9 mouse cellular contexts compared by ENCODE assay signal in the genomic region with DNA sequence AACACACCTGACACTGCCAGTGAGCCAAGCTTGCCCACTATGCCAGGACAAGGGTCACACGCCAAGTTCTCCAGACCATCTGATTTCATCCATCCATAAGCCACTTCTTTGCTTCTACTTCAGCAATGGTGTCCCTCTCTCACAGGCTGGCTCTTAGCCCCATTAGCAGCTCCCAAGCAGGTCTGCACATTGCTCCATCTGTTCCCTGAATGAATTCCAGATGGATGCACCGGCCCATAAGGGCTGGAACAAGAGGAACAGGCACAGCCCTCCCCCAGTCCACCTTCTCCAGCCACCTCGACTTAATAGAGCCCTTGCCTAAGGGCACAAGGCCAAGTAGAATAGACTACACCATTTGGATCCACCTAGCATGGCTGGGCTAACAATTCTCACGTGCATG.
DNase-seq lines count a peak whose midpoint lies in the region; ATAC-seq and TF ChIP-seq lines count a peak whose summit lies in the region.
"Had no signal": no experiment of that assay in that cellular context is flagged by ENCODE, and none has a peak within 500 bp of the region (broad histone marks: within the 10 kb centered on the region; RNA-seq: fewer than 3 reads in every experiment).

No protein-coding gene starts in this region.

- no peak overlapping the region for H3K4me3 ChIP-seq in midbrain, postnatal 0 days (ENCODE audit: low read depth, low read length)
- no peak overlapping the region for H3K4me3 ChIP-seq in midbrain, embryonic 11.5 days (ENCODE audit: low read depth, low read length)

- no peaks in the 10 kb centered on the region for H3K9me3 ChIP-seq in midbrain, postnatal 0 days (ENCODE audit: low read length)
- no peaks in the 10 kb centered on the region for H3K9me3 ChIP-seq in midbrain, embryonic 11.5 days (ENCODE audit: control insufficient read depth, low read length)

- H3K4me2 ChIP-seq in midbrain, postnatal 0 days (ENCODE audit: low read depth, low read length, poor library complexity, severe bottlenecking) = no peak overlapping the region
- no peak overlapping the region for H3K4me2 ChIP-seq in midbrain, embryonic 11.5 days
- H3K4me2 ChIP-seq: lung, embryonic 14.5 days had no signal

- TF ChIP-seq CTCF in midbrain, postnatal 0 days (IDR thresholded peaks at IDR 0.05) = no peak

- ATAC-seq in midbrain, postnatal 0 days (ENCODE audit: low FRiP score) = no peak
- ATAC-seq in midbrain, embryonic 11.5 days (ENCODE audit: low FRiP score) = no peak

- WGBS in midbrain, postnatal 0 days = 76% methylated on average over 4 of the region's 4 CpGs
- 73% methylated on average over 4 of the region's 4 CpGs for WGBS in midbrain, embryonic 11.5 days

- H3K4me1 ChIP-seq in midbrain, postnatal 0 days (ENCODE audit: insufficient read depth, low read length) = peaks cover 4% of the 10 kb centered on the region; the same call in 1 of the 2 replicates
- no peaks in the 10 kb centered on the region for H3K4me1 ChIP-seq in midbrain, embryonic 11.5 days (ENCODE audit: control insufficient read depth, insufficient read depth, low read length)

- H3K9ac ChIP-seq in midbrain, postnatal 0 days (replicated peaks; ENCODE audit: low read length, poor library complexity, severe bottlenecking) = no peak overlapping the region
- H3K9ac ChIP-seq in midbrain, embryonic 11.5 days (ENCODE audit: low read length) = no peak overlapping the region
- H3K9ac ChIP-seq: lung, embryonic 14.5 days had no signal

- no peak overlapping the region for H3K27ac ChIP-seq in midbrain, postnatal 0 days (ENCODE audit: low read depth, low read length)
- H3K27ac ChIP-seq in midbrain, embryonic 11.5 days (ENCODE audit: low read depth, low read length) = no peak overlapping the region

- DNase-seq in midbrain, postnatal 0 days (ENCODE audit: low spot score) = peak; percentile 80
- DNase-seq in midbrain, embryonic 11.5 days (ENCODE audit: low spot score, missing footprints) = no peak
- DNase-seq in cerebellum, postnatal 14 days = peak; percentile 86 to 95
- peak; percentile 43 to 61 for DNase-seq in layer of hippocampus, adult 18-20 months (ENCODE audit: low spot score in 2 of 2)
- DNase-seq in adrenal gland, postnatal 10 days = no peak
- DNase-seq in frontal cortex, postnatal 14 days (ENCODE audit: low spot score in 2 of 2) = no peak
- DNase-seq in adipocyte (ENCODE audit: low spot score) = no peak
- DNase-seq: gastrocnemius, postnatal 36 days; lung, embryonic 14.5 days had no signal

- peaks cover 7% of the 10 kb centered on the region; the same call in 1 of the 2 replicates for H3K36me3 ChIP-seq in midbrain, postnatal 0 days (ENCODE audit: insufficient read depth, low read length)
- no peaks in the 10 kb centered on the region for H3K36me3 ChIP-seq in midbrain, embryonic 11.5 days (ENCODE audit: control insufficient read depth, insufficient read depth, low read length)

- no peaks in the 10 kb centered on the region for H3K27me3 ChIP-seq in midbrain, postnatal 0 days (ENCODE audit: insufficient read depth, low read length)
- no peaks in the 10 kb centered on the region for H3K27me3 ChIP-seq in midbrain, embryonic 11.5 days (ENCODE audit: control insufficient read depth, insufficient read depth, low read length)

Comparison
In these comparisons a context has a peak if more than half of its experiments do, and no peak if none do; other contexts are left out.
1. DNase-seq: peak in midbrain, postnatal 0 days (single experiment), cerebellum, postnatal 14 days (2 of 2) and layer of hippocampus, adult 18-20 months (2 of 2); none in midbrain, embryonic 11.5 days (single experiment), adrenal gland, postnatal 10 days (single experiment), frontal cortex, postnatal 14 days (0 of 2) and adipocyte (single experiment).